Mouse (Mus musculus) kidney, postnatal 36 days (tissue): ENCODE measurements around the gene Tmem179b.

Source experiments
- DNase-seq, 2 experiments: peaks; one replicate each; pipeline ENCODE4 v3.0.0; 2021 to 2022; ENCODE audit warnings: mixed read lengths in 2 of 2

The Tmem179b gene

GRCm38 (mm10) chr19:8774086-8774835, at the start of gene Tmem179b:
TSS of gene Tmem179b (minus strand) at chr19:8774467.
- DNase-seq, result peak; percentile 96 to 98

GRCm38 (mm10) chr19:8822696-8823095, 48.4 kb upstream of the Tmem179b start:
- no peak for DNase-seq

DNA sequence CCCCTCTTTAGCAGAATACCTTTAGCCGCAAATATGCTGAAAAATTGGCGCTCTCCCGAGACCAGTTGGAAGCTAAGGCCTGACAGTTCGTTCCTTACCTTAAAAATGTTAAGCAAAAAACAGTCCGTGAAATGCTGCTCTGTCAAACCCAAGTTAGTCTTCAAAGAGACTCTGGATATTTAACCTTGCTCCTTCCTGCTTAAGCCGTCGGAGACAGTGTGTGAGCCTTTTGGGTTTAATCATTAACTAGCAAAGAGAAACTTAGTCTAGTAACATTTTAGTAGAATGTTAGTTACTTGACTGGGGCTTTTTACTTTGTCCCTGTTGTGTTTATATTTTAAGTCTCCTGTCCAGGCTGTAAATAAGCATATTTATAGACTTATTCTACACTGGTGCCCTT, 46.9 kb upstream of the Tmem179b start:
- peak; percentile 40 to 70 for DNase-seq

GRCm38 (mm10) chr19:8820424-8820956, 46.2 kb upstream of the Tmem179b start:
- DNase-seq, result no peak

- DNase-seq, result peak; percentile 99
These were observed 45.5 kb upstream of the Tmem179b start, which contains the start of gene Hnrnpul2 for GRCm38 (mm10) chr19:8819596-8820423. TSS of gene Hnrnpul2 (plus strand) at chr19:8820010.

DNA sequence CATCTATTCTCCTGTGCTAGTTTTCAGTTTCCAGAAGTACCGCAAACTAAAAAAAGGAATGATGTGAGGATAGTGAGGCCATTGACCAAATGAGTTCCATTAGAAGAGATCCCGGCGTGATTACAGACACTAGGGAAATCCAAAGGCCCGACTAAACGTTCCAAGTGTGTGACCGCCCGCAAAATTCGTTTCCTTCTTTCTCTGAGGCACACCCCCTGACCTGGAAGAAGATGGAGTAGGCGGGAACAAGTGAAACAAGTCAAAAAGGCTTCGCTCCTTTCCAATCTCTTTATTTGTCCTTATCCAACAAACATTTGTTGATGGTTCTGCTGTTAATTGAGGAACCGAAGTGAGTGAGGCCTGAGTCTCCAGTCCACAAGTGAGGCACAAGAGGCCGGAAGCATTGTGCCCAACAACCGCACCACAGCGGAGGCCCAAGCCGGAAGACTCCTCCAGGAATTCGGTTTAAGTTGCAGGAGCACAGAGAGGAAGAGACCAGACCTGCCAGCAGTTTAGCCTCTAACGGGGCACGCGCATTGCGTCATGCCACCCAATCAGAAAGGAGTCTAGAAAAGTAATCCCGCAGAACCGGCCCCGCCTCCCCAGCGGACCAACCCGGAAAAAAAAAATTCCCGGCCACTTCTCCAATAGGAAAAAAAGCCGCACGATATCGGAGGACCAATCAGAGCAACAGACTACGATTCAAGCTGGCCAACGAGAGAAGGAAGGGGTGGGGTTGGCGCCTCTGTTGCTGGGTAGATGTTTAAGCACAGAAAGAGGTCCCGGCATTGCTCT, 44.7 kb upstream of the Tmem179b start, which contains the start of gene Ttc9c:
Gene Ttc9c (minus strand): TSS at position 533 of the 795 bp plus-strand sequence.
- peak; percentile 98 to 99 for DNase-seq

DNA sequence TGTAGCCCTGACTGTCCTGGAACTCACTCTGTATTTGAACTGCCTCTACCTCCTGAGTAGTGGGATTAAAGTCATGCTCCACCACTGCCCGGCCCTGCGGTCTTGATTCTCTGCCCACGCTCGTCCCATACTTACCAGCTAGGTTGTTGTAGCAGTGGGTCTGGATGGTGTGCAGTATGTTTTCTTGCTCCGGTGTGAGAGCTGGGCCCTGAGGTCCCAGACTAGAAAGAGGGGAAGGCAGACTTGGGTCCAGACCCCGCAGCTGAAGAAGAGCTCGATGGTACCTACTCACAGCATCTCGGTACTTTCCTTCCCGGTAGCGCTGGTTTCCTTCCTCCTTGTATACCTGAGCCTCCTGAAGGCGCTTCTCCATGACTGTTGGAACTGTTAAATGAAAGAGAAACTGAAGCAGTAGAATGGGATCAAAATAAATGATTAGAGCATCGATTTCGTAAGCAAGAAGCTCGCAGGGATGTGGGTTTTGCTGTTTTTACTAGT, 44.1 kb upstream of the Tmem179b start:
- DNase-seq, result no peak

GRCm38 (mm10) chr19:8817001-8817400, 42.7 kb upstream of the Tmem179b start:
- no peak for DNase-seq

DNA sequence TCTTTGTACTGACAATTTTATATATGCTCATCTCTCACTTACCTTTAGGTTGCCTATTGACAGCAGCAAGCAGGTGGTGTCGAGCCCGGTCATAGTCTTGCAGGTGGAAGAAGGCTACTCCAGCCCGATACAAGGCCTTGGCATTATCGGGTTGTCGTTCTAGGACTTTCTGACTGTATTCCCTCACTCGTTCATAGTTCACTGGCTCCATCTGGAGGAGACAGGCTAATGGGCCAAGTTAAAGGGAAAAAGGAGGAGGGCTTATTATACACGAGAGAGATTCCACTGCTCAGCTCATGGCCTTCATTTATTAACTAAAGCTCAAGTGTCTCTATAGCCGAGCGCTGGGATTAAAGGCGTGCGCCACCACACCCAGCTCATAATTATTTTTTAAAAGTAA, 41.5 kb upstream of the Tmem179b start:
- DNase-seq, result peak; percentile 53 to 61

GRCm38 (mm10) chr19:8806810-8807209, 32.5 kb upstream of the Tmem179b start:
- no peak for DNase-seq

DNA sequence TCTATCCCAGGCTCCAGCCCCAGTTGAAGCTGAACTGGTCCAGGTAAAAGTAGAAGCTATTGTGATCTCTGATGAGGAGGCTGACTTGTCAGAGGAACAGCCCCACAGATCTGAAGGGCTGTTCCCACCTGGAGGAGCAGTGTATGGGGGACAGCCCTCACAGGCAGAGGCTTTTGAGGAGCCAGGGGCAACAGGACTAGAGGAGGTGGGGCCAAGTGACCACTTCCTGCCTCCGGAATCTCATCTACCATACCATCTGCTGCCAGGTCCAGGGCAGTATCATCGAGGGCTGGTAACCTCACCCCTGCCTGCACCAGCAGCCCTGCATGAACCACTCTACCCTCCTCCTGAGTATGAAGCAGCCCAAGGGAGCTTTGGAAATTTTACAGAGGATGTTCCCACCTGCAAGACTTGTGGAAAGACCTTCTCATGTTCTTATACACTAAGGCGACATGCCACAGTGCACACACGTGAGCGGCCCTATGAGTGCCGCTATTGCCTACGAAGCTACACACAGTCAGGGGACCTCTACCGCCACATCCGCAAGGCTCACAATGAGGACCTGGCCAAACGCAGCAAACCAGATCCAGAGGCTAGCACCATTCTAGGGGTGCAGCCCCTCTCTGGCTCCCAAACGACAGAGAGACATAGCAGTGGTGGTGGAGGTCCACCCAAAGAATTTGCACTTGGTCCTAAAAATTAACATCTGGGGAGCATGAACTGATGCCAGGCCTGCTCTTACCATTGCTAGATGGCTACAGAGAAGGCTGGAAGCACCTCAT, 29.8 kb upstream of the Tmem179b start:
- no peak for DNase-seq

DNA sequence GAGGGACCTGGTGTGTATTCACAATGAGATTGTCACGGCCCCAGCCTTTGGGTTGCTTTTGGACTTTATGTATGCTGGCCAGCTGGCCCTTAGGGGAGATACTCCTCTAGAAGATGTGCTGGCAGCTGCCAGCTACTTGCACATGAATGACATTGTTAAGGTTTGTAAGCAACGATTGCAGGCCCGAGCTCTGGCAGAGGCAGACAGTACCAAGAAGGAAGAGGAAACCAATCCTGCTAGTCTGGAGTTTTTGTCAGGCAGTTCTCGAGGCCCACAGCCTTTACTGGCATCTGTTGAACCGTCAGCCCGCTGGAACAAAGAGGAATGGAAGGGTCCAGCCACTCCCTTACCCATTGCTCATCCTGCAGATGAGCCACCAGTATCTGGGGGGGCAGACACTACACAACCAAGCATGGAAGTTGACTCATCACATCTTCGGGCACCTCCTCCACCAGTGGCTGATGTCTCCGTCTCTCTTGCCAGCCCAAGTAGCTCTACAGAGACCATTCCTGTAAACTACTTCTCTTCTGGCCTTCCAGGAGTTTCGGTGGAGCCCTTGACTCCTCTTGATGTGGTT, 29.0 kb upstream of the Tmem179b start:
- no peak for DNase-seq

- peak; percentile 94 to 99 for DNase-seq
These were observed 28.0 kb upstream of the Tmem179b start, which contains the start of gene Zbtb3 for GRCm38 (mm10) chr19:8802130-8802821. TSS of gene Zbtb3 (plus strand) at chr19:8802555.

GRCm38 (mm10) chr19:8798947-8799315, 24.7 kb upstream of the Tmem179b start:
- no peak for DNase-seq

GRCm38 (mm10) chr19:8798264-8798946, 24.1 kb upstream of the Tmem179b start, which contains the start of gene Polr2g:
TSS of gene Polr2g (minus strand) at chr19:8798577.
- DNase-seq, result peak; percentile 95

- no peak for DNase-seq
These were observed 15.9 kb upstream of the Tmem179b start for GRCm38 (mm10) chr19:8790171-8790570.

- DNase-seq, result no peak
These were observed 14.9 kb upstream of the Tmem179b start for GRCm38 (mm10) chr19:8789171-8789570.

DNA sequence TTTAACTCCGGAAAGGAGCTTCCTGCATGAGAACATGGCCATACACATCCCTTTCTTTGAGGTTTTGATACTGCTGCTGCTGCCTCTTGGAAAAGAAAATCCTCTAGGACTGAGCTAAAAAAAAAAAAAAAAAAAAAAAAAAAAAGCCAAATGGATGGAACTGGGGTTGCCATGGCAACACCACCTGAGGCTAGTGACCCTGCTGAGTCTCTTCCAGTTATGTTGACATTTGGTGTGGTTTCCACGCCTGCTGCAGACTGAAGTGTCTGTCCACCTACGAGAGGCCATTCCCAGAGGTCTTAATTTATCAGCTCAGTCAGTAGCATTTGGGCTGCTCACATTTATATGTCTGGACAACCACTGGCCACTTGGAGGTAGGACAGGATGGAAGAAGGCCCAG, 14.3 kb upstream of the Tmem179b start:
- no peak for DNase-seq

DNA sequence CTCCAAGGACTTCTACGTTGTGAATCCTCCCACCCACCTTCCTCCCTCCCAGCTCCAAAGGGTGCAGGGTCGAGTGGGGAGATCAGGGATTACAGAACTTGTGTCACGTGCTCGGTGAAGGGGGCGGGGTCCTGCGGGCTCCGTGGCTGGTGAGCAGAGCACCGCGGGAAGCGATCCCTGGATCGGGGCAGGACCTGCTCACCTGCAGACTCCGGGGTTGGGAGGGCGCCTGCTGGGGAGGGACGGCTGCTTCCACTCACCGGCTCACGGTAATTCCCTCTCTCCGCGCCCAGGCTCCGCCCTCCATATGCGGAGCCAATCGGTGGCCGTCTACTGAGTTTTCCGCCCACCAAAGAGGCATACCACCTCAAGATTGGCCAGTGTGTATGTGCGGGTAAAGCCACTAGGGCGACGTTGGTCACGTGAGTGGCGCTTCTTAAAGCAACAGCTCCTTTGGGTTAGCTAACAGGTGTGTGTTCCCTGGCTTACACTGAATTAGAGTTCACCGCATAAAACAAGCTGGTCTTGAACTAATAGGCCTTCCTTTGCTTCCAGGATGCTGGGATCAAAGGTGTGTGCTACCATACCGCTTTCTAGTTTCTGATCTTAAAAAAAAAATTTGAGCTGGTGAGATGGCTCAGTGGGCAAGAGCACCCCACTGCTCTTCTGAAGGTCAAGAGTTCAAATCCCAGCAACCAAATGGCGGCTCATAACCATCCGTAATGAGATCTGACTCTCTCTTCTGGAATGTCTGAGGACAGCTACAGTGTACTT, 11.9 kb upstream of the Tmem179b start, which contains the start of gene Taf6l:
Gene Taf6l (minus strand): TSS at position 410 of the 774 bp plus-strand sequence.
- peak; percentile 96 to 98 for DNase-seq
